Mouse (Mus musculus) bone marrow, adult 2 months (tissue): ENCODE results near the gene Sema6b.

Experiments used
- CTCF ChIP-seq: fragments of 200-500 bp; IDR thresholded peaks from 2 replicates; pipeline ENCODE4 v1.5.1; 2011; ENCODE audit warnings: low read length, control low read depth; ENCODE audit not compliant: control insufficient read depth, insufficient read depth
- POLR2A ChIP-seq: fragments of 200-500 bp; IDR thresholded peaks from 2 replicates; pipeline ENCODE4 v1.6.1; 2011; ENCODE audit warnings: low read depth, mild to moderate bottlenecking, control low read depth, low read length, borderline replicate concordance; ENCODE audit not compliant: control insufficient read depth

DNA sequence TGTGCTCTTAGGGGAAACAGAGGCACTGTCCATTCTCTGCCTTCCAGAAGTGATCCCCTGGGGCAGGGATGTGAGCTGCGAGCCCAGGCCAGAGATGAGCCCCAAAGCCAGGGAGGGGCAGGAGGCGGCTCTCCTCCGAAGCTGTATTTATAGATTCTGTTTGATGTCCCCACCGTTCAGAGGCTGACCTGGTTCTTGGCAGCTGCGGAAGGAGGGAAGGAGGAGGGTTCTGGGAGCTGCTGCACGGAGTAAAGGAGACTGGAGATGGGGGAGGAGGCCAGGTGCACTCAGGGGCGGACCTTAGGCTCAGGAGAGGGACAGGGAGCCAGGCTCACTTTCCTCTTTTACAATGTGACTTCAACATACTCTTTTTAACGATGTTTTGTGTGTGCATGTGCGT lies 6.0 kb upstream of the Sema6b start:
- TF ChIP-seq CTCF (no peak), POLR2A (no peak)
